Mouse (Mus musculus) spleen, adult 2 months (tissue): ENCODE measurements around the gene D17H6S53E. TPM values are rescaled to one million over a fixed set of nuclear protein-coding genes. Genes with fewer than 3 reads are reported as not detected.

Experiments
- DNase-seq, 2 experiments: peaks; one replicate each; pipeline versions ENCODE4 v3.0.0 to v3.0.0-alpha.2; 2012 to 2021; ENCODE audit warnings: low spot score in 2 of 2, low read depth in 1 of 2
- H3K27ac ChIP-seq: fragments of 200-500 bp; 2 replicates; pipeline ENCODE4 v1.5.1; 2012; ENCODE audit warnings: low read length, inconsistent platforms; ENCODE audit not compliant: insufficient read depth
- H3K27me3 ChIP-seq: fragments of 200-500 bp; 2 replicates; pipeline ENCODE4 v1.6.1; 2012; ENCODE audit warnings: mild to moderate bottlenecking, moderate library complexity, low read length, inconsistent platforms; ENCODE audit not compliant: control insufficient read depth, insufficient read depth
- H3K36me3 ChIP-seq: fragments of 200-500 bp; 2 replicates; pipeline ENCODE4 v1.6.1; 2012; ENCODE audit warnings: mild to moderate bottlenecking, low read length, inconsistent platforms; ENCODE audit not compliant: control insufficient read depth, insufficient read depth
- H3K4me1 ChIP-seq: fragments of 200-500 bp; 2 replicates; pipeline ENCODE4 v1.6.1; 2011; ENCODE audit warnings: inconsistent platforms; ENCODE audit not compliant: control insufficient read depth, insufficient read depth, insufficient read length
- H3K4me3 ChIP-seq: fragments of 200-500 bp; 2 replicates; pipeline ENCODE4 v1.5.1; 2011; ENCODE audit warnings: mild to moderate bottlenecking, inconsistent platforms; ENCODE audit not compliant: insufficient read depth, insufficient read length; ENCODE audit errors: extremely low read depth
- CTCF ChIP-seq: fragments of 200-500 bp; IDR thresholded peaks from 2 replicates; pipeline ENCODE4 v1.5.1; 2011; ENCODE audit warnings: mild to moderate bottlenecking, inconsistent platforms; ENCODE audit not compliant: insufficient read depth, insufficient read length, insufficient replicate concordance; ENCODE audit errors: extremely low read depth
- POLR2A ChIP-seq: fragments of 200-500 bp; IDR thresholded peaks from 2 replicates; pipeline ENCODE4 v1.6.1; 2011; ENCODE audit warnings: low read depth, low read length, inconsistent platforms
- WGBS: fragments of 180-500 bp; shearing (Covaris S2); methylation state at CpG from one replicate; pipeline ENCODE4 v1.1.7; 2018; 5-methylcytosine and 5-hydroxymethylcytosine counted together
- polyA plus RNA-seq: library from polyadenylated mRNA; depleted of rRNA; stranded (reverse); fragments of >200 nt; gene quantifications from 2 replicates; pipeline ENCODE4 v1.2.3, GENCODE M21; 2012

D17H6S53E gene
- polyA plus RNA-seq, 1 experiment = 10.0 TPM

GRCm38 (mm10) chr17:35125081-35125480, 1.1 kb upstream of the D17H6S53E start:
- Histone ChIP-seq H3K4me1 (peaks cover 15% of the 10 kb centered on the region), H3K27me3 (no peaks in the 10 kb centered on the region), H3K27ac (no peak overlapping the region), H3K36me3 (peaks cover 8% of the 10 kb centered on the region; the same call in 1 of the 2 replicates), H3K4me3 (no peak overlapping the region)
- DNase-seq = no peak
- 93% methylated on average over 1 of the region's 1 CpGs for WGBS
- no peak for TF ChIP-seq CTCF
- no peak for TF ChIP-seq POLR2A

- no peak for DNase-seq
- Histone ChIP-seq H3K27ac (no peak overlapping the region), H3K27me3 (no peaks in the 10 kb centered on the region), H3K4me3 (peak overlapping the region; percentile 81; the same call in 1 of the 2 replicates), H3K4me1 (peaks cover 11% of the 10 kb centered on the region), H3K36me3 (peaks cover 8% of the 10 kb centered on the region; the same call in 1 of the 2 replicates)
- TF ChIP-seq CTCF (no peak), POLR2A (no peak)
- WGBS = 52% methylated on average over 6 of the region's 6 CpGs
These were observed 595 bp upstream of the D17H6S53E start for GRCm38 (mm10) chr17:35125578-35125977.

GRCm38 (mm10) chr17:35127017-35127416, 844 bp downstream of the D17H6S53E start:
- WGBS = 37% methylated on average over 13 of the region's 13 CpGs
- H3K4me3 ChIP-seq = peak overlapping the region; percentile 81
- TF ChIP-seq POLR2A = no peak
- no peak for TF ChIP-seq CTCF
- peak overlapping the region; percentile 74 for H3K27ac ChIP-seq
- no peak for DNase-seq
- H3K4me1 ChIP-seq = peaks cover 11% of the 10 kb centered on the region
- H3K27me3 ChIP-seq = no peaks in the 10 kb centered on the region
- H3K36me3 ChIP-seq = peaks cover 8% of the 10 kb centered on the region; the same call in 1 of the 2 replicates

- no peak overlapping the region for H3K27ac ChIP-seq
- DNase-seq = no peak
- H3K36me3 ChIP-seq = peaks cover 4% of the 10 kb centered on the region; the same call in 1 of the 2 replicates
- H3K4me1 ChIP-seq = peaks cover 11% of the 10 kb centered on the region
- no peak overlapping the region for H3K4me3 ChIP-seq
- no peaks in the 10 kb centered on the region for H3K27me3 ChIP-seq
- TF ChIP-seq CTCF (no peak), POLR2A (no peak)
- 86% methylated on average over 11 of the region's 11 CpGs for WGBS
These were observed 2.8 kb downstream of the D17H6S53E start for GRCm38 (mm10) chr17:35128996-35129395.

- no peak for DNase-seq
- Histone ChIP-seq H3K4me1 (peaks cover 7% of the 10 kb centered on the region; the same call in 1 of the 2 replicates), H3K36me3 (peaks cover 2% of the 10 kb centered on the region; the same call in 1 of the 2 replicates), H3K27me3 (no peaks in the 10 kb centered on the region), H3K27ac (no peak overlapping the region), H3K4me3 (no peak overlapping the region)
- WGBS = 90% methylated on average over 8 of the region's 8 CpGs
- TF ChIP-seq POLR2A = no peak
- TF ChIP-seq CTCF = no peak
These were observed 4.9 kb downstream of the D17H6S53E start for GRCm38 (mm10) chr17:35131038-35131437.

GRCm38 (mm10) chr17:35131500-35132173, 5.5 kb downstream of the D17H6S53E start, which contains the start of gene Apom:
TSS of gene Apom (minus strand) at chr17:35132050.
- 88% methylated on average over 15 of the region's 15 CpGs for WGBS
- Histone ChIP-seq H3K27me3 (no peaks in the 10 kb centered on the region), H3K36me3 (peaks cover 2% of the 10 kb centered on the region; the same call in 1 of the 2 replicates), H3K4me1 (peaks cover 10% of the 10 kb centered on the region; the same call in 1 of the 2 replicates), H3K27ac (no peak within 1 kb of the TSS), H3K4me3 (no peak within 1 kb of the TSS)
- no peak for DNase-seq
- TF ChIP-seq POLR2A (no peak), CTCF (no peak)

GRCm38 (mm10) chr17:35132174-35132560, 6.0 kb downstream of the D17H6S53E start:
- no peak for DNase-seq
- WGBS = 91% methylated on average over 3 of the region's 3 CpGs
- no peaks in the 10 kb centered on the region for H3K27me3 ChIP-seq
- peaks cover 8% of the 10 kb centered on the region; the same call in 1 of the 2 replicates for H3K4me1 ChIP-seq
- no peak overlapping the region for H3K27ac ChIP-seq
- TF ChIP-seq POLR2A = no peak
- TF ChIP-seq CTCF = no peak
- peaks cover 2% of the 10 kb centered on the region; the same call in 1 of the 2 replicates for H3K36me3 ChIP-seq
- H3K4me3 ChIP-seq = no peak overlapping the region
